Mouse (Mus musculus): ENCODE data around the gene Vmn1r135.
"Not testable (repeated sequence)": the region's sequence is repeated elsewhere in the genome, so short reads cannot be mapped to it uniquely, and the experiment has no call there.

The Vmn1r135 gene

GRCm38 (mm10) chr7:21832051-21832450, at the start of gene Vmn1r135:
Gene Vmn1r135, plus strand, starts transcription at chr7:21832351.
- not testable (repeated sequence) for DNase-seq (ENCODE audit: low spot score)

DNA sequence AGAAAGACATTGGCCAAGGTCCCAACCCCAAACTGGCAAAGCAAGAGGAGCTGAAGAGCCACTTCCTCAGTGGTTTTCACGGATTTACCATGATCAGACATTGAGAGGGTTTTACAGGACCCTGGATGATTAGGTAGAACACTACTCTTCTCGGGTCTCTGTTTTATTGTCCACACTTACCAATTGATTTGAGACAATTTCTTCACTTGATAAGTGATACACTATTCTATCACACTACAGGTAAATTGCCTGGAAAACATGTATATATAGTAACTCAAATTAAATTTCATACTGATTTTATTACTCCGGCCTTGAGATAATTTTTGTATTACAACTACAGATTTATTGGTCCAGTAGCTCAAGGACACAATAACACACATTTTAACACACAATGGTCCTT, 35.5 kb upstream of the Vmn1r135 start, which contains the start of gene Gm4177:
Gene Gm4177 (minus strand): TSS at position 101 of the 400 bp plus-strand sequence.
- DNase-seq (ENCODE audit: low spot score), result not testable (repeated sequence)

DNA sequence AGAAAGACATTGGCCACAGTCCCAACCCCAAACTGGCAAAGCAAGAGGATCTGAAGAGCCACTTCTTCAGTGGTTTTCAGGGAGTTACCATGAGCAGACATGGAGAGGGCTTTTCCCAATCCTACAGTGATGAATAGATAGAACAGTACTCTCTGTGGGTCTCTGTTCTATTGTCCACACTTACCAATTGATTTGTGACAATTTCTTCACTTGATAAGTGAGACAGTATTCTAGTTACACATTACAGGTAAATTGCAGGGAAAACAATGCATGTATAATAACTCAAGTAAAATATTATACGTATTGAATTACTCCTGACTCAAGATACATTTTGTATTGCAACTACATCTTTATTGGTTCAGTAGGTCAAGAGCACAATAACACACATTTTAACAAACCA, 12.0 kb downstream of the Vmn1r135 start, which contains the start of gene Gm5725:
Gene Gm5725 (minus strand): TSS at position 101 of the 400 bp plus-strand sequence.
- not testable (repeated sequence) for DNase-seq (ENCODE audit: low spot score)
